Mouse (Mus musculus) ES-E14 (cell line): ENCODE measurements at regions not wholly inside any gene's neighbourhood (a gene's known extent, or its start where the extent isn't known, plus 50 kb on each side); places are given as distances from the start of the nearest gene placed in this dataset.

Experiments
- CHD2 ChIP-seq: IDR thresholded peaks from 2 replicates; pipeline ENCODE4 v1.6.1; 2014; ENCODE audit warnings: mild to moderate bottlenecking, low read depth, low read length, inconsistent platforms
- MAFK ChIP-seq: IDR thresholded peaks from 2 replicates; pipeline ENCODE4 v1.6.1; 2014; ENCODE audit warnings: mild to moderate bottlenecking, low read depth, low read length, inconsistent platforms; ENCODE audit not compliant: insufficient read depth

DNA sequence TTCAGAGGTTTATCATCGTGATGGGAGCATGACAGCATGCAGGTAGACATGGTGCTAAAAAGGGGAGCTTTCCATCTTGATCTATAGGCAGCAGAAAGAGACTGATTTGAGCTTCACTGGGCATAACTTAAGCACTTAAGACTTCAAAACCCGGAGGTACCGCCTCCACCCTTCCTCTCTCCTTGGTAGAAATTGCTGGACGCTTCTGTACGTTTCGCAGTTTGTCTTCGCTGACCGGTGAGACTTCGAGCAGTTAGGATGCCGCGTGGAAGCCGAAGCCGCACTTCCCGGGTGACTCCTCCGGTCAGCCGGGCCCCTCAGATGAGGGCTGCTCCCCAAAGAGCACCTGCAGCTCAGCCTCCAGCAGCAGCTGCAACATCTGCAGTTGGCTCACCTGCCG, 65.2 kb upstream of the Akirin2 start:
- no peak for TF ChIP-seq MAFK
- TF ChIP-seq CHD2 = no peak
